Mouse (Mus musculus): ENCODE measurements around the gene Eif2ak2. TPM values are rescaled to one million over a fixed set of nuclear protein-coding genes. Genes with fewer than 3 reads are reported as not detected.

Gene Eif2ak2
- 10 to 100 TPM in 1 of 2 experiments, 1 to 10 TPM in 1; 8.7 to 10.4 TPM for total RNA-seq (2021)
- long read RNA-seq, experiment 1, full-length matches to known transcripts = 1 of 2 reads
- long read RNA-seq, experiment 1, partial matches to known transcripts = 0 of 2 reads
- long read RNA-seq, experiment 1, other reads (novel, unspliced or antisense) = 1 of 2 reads
- long read RNA-seq, experiment 2, full-length matches to known transcripts = 1 of 1 reads
- long read RNA-seq, experiment 2, partial matches to known transcripts = 0 of 1 reads
- long read RNA-seq, experiment 2, other reads (novel, unspliced or antisense) = 0 of 1 reads

- intact Hi-C loops (cut with DNase I) = loop anchor here (2.0 kb wide), 1 partner anchor 34 kb away; the partner anchor contains the start of gene Cebpzos
- DNase-seq = peak; percentile 82 to 88
Measured at GRCm38 (mm10) chr17:78882401-78883112, at the start of gene Eif2ak2. Eif2ak2 (minus strand) TSS chr17:78882573.

- intact Hi-C loops (cut with DNase I) = loop anchor here (2.0 kb wide), 1 partner anchor 35 kb away; the partner anchor contains the start of gene Eif2ak2
- no peak for DNase-seq
Measured at GRCm38 (mm10) chr17:78917696-78918095, 35.3 kb upstream of the Eif2ak2 start.

DNA sequence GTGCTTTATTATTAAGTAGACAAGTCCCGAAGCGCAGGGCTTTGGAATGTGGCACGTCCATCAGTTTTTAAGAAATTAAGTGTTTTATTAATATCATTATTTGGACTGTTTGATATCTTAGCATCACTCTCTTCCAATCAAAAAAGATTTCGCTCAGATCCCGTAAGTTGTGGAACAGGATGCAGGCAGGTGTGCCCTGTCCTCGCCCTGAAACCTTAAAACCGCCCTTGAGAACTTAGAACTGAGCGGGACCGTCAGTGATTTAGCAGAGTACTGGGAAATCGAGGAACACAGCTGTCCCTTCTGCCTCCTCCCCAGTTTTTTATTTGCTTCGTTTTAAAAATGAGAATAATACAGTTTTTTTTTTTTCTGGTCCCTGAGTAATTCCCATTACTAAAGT, 34.5 kb upstream of the Eif2ak2 start:
- DNase-seq = no peak
- intact Hi-C loops (cut with DNase I) = loop anchor here (2.0 kb wide), 1 partner anchor 34 kb away; the partner anchor contains the start of gene Eif2ak2

DNA sequence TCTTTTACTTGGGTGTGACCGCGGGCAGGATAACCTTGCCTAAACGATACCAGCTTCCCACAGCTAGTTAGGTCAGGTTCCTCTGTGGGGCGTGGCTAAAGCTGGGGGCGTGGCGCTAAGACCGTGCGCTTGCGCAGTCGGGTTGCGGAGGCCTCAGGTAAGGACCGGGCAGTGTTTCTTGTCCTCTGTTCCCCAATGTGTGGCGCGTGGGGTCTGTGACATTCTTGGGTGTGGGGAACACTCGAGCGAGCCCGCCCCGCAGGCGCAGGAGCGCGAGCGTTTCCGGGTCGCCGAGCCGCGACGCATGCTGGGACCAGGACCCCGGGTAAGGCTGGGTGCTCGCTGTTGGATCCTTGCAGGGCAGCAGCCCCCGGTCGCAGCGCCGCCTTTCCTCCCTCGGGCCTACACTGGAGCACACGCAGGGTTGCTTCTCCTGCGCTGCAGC, 34.0 kb upstream of the Eif2ak2 start, which contains the start of gene Cebpzos:
TSS of gene Cebpzos (plus strand) at position 132 of the 445 bp plus-strand sequence.
- intact Hi-C loops (cut with DNase I) = loop anchor here (2.0 kb wide), 1 partner anchor 34 kb away; the partner anchor contains the start of gene Eif2ak2
- DNase-seq = peak; percentile 81 to 84

DNA sequence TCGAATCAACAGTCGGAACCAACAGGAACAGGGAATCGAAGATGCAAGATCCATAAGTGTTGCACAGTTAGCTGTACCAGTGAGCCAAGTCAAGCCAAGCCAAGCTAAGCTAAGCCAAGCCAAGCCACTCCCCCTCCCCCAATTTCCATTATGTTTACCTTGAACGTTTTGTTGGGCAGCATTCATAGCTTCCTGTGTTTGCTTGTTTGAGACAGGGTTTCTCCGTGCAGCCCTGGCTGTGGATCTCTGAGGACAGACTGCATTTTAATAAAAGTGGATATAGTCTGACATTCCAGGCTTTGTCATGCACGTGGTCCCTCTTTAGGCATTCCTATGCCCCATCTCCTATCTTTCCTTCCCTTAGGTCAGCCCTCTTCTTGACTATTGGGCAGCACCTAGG, 33.4 kb upstream of the Eif2ak2 start:
- DNase-seq = no peak
- intact Hi-C loops (cut with DNase I) = loop anchor here (2.0 kb wide), 1 partner anchor 33 kb away; the partner anchor contains the start of gene Eif2ak2

- DNase-seq = no peak
- intact Hi-C loops (cut with DNase I) = no loop called here
Measured at GRCm38 (mm10) chr17:78913921-78914320, 31.5 kb upstream of the Eif2ak2 start.

DNA sequence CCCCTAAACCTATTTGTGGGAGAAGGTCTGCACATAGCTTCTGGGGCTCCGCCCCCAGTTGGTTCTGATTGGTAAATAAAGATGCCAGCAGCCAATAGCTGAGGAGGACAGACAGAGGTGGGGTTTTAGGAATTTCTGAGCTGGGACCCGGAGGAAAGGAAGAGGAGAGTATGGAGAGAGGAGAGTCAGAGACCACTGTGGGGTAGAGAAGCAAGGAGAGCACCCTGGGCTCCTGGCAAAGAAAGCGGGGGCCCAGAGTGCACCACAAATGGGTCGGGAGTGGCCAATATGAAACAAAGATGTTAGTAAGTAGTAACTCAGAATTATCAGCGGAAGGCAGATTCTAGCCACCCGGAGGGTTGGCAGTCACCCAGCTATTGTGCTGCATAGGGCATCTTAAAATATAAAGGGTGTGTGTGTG, 30.5 kb upstream of the Eif2ak2 start:
- intact Hi-C loops (cut with DNase I) = no loop called here
- DNase-seq = peak in 1 of 2 experiments; percentile 19

DNA sequence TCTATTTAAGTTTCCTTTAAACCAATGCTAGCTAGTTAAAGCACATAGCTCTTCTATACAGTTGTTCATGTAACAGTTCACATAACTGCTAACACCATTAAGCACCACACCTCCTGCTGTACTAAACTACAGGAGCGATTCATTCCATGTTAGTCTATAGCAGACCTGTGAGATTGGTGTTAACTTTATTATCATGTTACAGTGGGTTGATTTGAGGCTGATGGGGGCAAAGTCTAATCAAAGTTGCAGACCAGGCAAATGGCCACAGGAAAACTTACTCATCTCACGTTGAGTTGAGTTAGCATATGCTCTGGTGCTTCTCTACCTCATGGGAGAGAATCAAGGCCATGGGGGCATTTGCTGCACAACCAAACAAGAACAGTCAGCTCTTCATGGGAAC, 27.0 kb upstream of the Eif2ak2 start:
- no peak for DNase-seq
- intact Hi-C loops (cut with DNase I) = no loop called here

- no peak for DNase-seq
- intact Hi-C loops (cut with DNase I) = no loop called here
Measured at GRCm38 (mm10) chr17:78906892-78907291, 24.5 kb upstream of the Eif2ak2 start, which contains the start of gene Sult6b1. Sult6b1 (minus strand) TSS chr17:78906992.

DNA sequence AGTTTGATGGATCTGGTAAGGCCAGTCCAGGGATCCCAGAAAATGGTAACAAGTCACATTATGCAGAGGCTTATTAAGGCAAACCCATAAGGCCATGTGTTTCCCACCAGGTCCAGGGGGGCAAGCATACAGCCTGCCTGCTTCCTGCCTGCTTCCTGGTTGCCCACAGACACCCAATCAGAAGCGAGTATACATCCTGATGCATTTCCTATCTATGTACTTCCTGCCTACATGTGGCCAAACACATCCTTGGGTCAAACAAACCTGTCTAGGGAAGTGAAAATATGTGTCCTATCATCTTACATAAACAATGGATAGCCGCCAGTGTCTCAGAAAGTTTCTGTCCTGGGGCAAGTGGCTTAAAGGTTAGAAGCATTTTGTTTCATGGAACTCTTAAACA, 20.8 kb upstream of the Eif2ak2 start:
- DNase-seq = no peak
- intact Hi-C loops (cut with DNase I) = no loop called here

DNA sequence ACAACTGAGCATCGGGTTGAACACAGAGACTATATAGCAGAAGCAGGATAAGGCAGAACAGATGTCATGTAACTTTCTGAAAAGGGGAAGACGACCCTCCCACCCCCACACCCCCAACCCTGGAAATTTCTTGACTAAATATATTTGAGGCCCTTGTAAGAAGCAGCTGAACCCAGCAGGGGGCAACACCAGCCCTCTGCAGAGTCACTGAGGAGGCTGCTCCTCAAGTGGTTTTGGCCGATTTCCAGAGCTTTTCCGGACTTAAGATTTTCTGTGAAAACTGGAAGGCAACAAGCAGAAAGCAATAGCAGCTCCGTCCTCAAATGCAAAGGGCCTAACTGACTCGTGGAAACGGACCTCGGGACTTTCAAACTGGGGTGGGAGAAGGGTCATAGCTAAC, 13.0 kb upstream of the Eif2ak2 start:
- peak; percentile 41 to 68 for DNase-seq

GRCm38 (mm10) chr17:78894991-78895390, 12.6 kb upstream of the Eif2ak2 start:
- intact Hi-C loops (cut with DNase I) = no loop called here
- no peak for DNase-seq

More for the DNA sequence above, 13.0 kb upstream of the Eif2ak2 start:
- intact Hi-C loops (cut with DNase I) = no loop called here

GRCm38 (mm10) chr17:78891020-78891419, 8.6 kb upstream of the Eif2ak2 start:
- intact Hi-C loops (cut with DNase I) = no loop called here
- DNase-seq = no peak

DNA sequence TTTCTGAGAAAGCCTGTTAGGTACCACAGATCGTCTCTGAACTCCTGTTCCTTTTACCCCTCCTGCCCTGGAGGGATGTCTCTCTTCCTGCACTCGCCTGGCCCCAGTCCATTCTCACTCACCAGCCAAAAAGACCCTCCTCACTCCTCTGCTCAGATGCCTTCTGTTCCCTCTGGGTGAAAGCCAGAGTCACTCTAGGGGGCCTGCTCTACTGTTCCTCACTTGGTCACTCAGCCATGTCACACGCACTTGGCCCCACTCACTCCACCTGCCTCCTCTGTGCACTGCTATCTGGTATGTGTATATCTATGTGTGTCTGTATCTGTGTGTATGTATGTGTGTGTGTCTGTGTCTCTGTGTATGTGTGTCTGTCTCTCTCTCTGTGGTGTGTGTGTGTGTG, 6.8 kb upstream of the Eif2ak2 start:
- intact Hi-C loops (cut with DNase I) = no loop called here
- DNase-seq = no peak

DNA sequence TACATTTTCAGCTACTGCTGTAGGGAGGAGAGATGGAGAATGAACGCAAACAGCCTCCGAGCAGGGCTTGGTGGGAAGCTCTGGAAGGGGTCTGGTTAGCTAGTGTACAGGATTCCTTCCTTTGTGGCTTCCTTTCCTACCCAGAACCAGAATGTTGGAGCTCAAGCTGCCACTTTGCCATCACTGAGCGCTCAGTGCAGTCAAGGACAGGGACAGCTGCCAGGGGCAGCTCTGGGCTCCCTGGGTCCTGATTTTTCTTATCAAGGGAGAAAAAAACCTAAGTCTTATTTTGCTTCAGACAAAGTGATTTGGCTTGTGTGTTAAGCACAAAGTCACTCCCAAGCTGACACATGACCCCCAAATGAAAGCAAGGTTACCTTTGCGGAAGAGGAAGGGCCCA, 6.2 kb upstream of the Eif2ak2 start:
- intact Hi-C loops (cut with DNase I) = no loop called here
- no peak for DNase-seq

GRCm38 (mm10) chr17:78885286-78886065, 3.1 kb upstream of the Eif2ak2 start:
- intact Hi-C loops (cut with DNase I) = no loop called here

DNA sequence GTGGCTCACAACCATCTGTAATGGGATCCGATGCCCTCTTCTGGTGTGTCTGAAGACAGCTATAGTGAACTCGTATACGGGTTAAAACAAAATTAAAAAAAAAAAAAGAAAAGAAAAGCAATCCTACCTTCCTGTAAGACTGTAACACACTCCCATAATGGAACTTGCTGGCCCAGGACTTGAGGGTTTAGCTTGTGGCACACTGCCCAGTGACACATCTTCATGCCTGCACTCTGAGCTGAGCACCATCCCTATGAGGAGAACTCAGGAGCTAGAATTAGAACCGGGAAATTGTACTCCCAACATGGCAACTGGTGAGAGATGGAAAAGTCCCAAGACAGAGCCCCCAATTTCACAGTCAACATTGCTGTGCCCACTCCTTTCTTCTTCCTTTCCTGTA, 918 bp upstream of the Eif2ak2 start:
- intact Hi-C loops (cut with DNase I) = loop anchor here (2.0 kb wide), 1 partner anchor 34 kb away; the partner anchor contains the start of gene Cebpzos
- no peak for DNase-seq

More at GRCm38 (mm10) chr17:78885286-78886065, 3.1 kb upstream of the Eif2ak2 start:
- no peak for DNase-seq

GRCm38 (mm10) chr17:78881878-78882304, 482 bp downstream of the Eif2ak2 start:
- intact Hi-C loops (cut with DNase I) = loop anchor here (2.0 kb wide), 1 partner anchor 35 kb away; the partner anchor contains the start of gene Cebpzos
- DNase-seq = no peak

DNA sequence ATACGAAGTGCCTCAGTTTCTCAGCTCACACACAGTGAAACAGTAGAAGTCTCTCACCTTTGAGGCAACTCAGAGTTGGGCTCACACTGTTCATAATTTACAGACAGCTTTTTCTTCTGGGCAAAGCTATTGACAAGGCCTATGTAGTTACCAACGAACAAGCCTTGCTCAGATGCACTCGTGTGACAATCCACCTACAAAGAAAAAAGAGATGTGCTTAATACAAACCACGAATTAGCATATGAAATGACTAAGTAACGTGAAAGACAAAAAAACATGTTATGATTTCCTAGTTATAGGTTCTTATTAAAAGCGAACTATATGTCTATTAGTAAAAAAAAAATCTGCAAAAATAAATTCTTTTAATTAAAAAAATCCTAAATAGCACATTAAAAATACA, 8.5 kb downstream of the Eif2ak2 start:
- intact Hi-C loops (cut with DNase I) = no loop called here
- DNase-seq = no peak

DNA sequence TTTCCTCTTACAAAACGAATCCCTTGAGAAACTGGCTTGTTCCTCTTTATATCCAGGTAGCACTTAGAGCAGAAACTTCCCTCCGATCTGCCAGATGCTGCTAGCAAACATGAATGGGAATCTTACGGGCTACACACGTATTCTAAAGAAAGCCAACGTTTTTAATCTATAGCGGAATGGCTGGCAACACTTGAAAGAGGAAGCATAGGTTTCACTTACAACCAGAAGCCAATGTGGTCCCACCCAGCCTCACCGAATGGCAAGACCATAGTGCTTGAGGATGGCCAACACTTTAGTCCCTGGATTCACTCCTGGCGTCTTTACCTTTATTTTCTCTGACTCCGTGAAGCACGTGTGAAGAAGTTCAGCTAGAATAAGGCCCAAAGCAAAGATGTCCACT, 26.1 kb downstream of the Eif2ak2 start:
- intact Hi-C loops (cut with DNase I) = no loop called here
- DNase-seq = no peak

All from heart, postnatal 14 days (tissue).